Mouse (Mus musculus) fat pad, adult 2 months (tissue): ENCODE data around the gene Creg1.

Experiments
- DNase-seq: peaks from one replicate; pipeline ENCODE4 v3.0.0-alpha.2; 2011; ENCODE audit warnings: low read depth, low spot score; ENCODE audit errors: extremely low read depth

Gene Creg1

DNA sequence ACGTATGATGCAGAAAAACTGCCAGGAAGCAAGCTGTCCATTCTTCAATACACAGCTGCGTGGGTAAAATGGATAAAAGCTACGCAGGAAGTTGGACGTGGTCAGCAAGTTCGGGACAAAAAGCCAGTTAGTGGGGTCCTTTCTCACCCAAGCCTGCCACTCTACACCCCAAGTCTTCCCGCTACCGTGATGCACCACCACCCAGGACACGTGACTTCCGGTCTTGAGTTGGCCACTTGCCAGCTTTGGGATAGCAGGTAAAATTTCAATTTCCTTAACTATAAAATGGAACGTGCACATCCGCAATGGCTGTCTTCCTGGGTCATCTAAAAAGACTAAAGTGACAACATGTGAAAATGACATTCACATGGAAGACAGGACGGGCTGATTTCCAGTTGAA lies 18.4 kb downstream of the Creg1 start:
- DNase-seq = no peak

DNA sequence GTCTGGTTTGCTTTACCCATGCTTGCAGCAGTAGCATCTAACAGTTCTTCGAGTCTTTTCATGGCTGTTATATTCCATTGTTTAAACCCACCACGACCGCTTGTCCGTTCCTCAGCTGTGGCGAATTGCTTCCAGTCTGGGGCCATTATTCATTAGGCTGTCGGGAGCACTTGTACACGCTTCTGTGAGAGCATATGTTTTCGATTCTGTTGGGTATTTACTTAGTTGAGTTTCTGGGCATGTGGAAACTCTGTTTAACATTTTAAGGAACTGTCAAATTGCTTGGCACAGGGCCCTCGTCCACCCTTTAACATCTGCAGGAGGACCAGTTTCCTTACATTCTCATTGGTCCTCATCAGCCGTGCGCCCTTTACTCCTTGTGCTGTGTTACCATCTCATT lies 22.8 kb downstream of the Creg1 start:
- no peak for DNase-seq

DNA sequence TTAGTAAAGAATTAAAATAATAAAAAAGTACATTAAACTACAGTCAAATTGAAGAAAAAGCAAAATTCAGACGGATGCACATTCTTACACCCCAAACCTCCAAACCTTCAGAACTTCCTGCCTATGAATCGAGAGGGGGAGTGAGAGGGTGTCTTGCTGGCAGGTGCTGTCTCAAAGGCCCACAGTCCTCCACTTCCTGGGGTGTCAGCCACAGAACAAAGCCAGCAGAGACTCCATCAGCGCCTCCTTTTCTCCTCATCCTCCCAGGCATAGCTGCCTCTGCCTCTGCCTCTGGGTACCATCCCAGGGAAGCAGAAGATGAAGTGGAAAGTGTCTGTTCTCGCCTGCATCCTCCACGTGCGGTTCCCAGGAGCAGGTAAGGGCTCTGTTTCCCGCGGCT lies 25.0 kb downstream of the Creg1 start, which contains the start of gene Cd247:
TSS of gene Cd247 (plus strand) at position 171 of the 400 bp plus-strand sequence.
- DNase-seq = no peak

DNA sequence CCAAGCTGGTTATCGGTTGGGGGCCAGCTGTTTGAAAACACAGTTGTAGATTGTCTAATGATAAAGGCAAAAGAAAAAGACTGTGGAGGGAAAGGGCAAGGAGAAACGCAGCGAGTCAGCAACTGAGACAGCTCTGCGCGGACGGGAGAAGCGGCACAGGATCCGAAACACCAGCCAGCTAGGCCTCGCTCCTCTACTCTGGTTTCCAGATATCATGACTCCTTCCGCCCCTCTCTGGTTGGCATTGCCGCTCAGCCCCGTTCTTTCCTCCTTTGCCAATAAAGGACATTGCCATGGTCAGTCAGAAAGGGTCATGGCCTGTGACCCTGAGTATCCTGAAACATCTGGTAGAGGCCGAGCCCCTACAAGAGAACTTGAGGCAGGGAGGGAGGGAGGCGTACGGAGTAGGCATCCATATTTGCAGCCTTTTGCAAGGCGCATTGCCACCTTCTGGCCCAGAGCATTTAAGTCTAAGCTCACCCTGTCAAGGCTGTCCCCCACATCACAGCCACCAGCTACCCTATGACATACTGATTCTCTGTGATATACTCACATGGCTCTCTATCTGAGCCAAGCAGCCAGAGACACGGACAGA lies 25.6 kb downstream of the Creg1 start:
- DNase-seq = no peak

DNA sequence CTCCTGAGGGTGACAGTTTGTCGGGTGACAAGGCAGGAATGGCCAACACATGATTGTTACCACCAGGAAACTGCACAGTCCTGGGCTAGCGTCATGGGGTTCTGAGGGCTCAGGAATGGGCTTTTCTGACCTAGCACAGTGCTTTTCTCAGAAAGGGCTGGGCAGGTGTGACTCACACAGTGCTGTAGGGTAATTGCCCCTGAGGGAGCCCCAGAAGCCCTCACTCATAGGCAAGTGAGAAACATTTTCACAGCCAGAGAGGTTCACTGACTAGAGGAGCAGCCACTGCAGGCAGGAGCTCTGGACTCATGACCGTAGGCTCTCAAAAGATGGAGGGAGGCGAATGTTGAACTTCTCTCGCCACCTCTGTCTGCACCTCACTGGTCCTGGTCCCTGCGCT lies 26.4 kb downstream of the Creg1 start:
- no peak for DNase-seq

DNA sequence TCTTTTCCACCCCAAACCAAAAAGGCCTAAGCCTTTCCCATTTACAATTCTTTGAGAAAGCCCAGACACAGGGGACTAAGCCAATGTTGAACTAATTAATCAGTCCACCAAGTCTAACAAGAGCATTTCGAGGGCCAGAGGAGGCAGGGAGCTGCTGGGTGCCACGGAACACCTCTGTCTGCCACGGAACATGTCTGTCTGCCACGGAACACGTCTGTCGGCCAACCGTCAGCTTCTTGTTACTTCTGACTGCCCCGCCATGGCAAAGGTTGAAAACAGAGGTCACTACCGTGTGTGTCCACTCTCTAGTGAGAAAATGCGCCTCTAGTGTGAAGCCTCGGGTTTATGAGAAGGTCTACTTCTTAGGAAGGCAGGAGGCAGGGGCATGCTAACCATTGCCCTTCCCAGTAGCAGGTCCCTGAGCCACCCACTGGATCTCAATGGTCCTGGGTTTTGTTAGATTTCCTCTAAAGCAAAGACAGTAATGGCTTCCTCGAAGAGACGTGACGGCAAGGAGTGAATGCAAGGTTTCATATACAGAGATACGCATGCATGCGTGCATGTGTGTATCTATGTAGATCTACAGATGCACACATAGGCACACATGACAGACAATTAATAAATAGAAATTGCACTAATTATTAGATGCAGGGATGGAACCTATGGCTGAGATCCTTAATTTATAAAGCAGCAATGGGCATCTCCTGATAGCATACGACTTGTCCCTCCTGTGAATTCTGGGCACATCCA lies 27.1 kb downstream of the Creg1 start:
- DNase-seq = no peak

DNA sequence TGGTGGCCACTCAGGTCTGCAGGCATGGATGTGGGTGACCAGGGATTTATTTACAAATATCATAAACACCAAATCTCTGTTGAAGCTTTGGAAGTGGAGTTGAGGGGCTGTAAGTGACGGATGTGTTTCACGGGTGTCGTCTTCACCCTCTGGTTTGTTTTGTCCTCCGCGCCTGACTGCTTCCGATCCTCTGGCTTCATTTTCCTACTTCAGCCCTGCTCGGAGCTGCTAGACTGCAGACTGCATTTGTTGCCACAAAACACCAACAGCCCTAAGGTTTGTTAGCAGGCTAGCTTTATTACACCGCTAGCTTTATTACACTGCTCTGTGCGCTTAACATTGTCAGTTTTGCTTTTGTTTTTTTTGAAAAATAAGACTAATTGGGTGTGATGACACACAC lies 27.9 kb downstream of the Creg1 start:
- DNase-seq = no peak

DNA sequence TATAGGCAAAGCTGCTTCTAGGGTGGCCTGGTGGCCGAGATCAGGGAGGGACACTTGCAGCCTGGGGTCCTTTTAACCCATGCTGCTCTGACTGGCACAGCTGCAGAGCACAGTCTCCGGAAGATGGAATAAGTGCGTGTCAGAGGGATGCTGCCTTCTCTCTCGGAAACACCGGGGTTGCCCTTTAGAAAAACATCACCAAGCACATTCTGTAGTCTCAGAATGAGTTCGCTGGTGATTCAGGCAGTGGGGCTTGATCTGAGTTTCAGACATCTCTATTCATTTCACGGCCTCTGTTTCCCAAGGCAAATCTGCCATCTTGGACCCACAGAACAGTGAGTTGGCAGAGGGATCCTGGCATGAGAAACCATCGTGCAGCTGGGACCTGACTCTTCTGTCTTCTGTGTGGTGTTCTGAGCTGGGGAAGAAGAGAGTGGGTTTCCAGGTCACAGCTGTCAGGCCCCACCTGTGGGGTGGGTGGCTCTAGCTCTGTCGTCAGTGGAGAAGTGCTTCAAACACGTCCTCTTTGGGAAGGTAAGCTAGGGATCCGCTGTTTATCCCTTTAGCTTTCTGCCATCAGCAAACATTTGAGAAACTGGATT lies 38.3 kb downstream of the Creg1 start:
- DNase-seq = no peak

DNA sequence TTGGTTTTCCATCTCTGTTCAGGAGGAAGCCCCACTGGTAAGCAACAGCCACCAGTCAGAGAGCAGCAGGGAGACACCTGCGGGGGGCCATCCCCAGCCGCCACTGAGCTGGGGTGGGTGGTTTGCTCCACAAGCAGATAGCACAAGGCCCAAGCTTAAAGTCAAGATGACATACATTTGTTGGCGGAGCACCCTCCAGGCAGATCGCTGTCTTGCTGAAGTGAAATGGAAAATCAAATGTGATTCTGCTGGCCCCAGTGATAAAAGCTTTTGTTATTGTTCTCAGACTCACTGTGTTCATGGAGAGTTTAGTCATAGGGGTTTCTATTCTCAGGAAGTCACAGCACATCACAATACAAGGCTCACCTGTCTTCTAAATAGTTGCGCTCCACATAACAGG lies 39.6 kb downstream of the Creg1 start:
- no peak for DNase-seq

DNA sequence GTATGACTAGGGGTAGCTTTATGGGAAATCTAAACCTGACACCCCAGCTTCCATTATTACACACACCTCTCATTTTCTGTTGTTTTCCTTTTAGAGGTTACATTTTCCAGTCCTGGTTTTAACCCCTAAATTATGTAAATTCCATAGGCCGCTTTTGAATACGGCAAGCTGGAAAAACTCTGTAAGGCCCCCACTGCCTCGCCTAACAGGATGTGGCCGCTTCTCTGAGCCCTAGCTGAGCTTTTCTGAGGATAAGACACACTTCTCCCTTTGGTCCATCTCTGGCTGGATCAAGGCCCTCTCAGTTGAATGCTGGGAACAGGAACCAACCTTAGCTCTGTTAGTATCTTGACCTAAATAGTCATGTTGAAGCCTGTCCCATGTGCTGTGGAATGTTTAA lies 40.6 kb downstream of the Creg1 start:
- no peak for DNase-seq

DNA sequence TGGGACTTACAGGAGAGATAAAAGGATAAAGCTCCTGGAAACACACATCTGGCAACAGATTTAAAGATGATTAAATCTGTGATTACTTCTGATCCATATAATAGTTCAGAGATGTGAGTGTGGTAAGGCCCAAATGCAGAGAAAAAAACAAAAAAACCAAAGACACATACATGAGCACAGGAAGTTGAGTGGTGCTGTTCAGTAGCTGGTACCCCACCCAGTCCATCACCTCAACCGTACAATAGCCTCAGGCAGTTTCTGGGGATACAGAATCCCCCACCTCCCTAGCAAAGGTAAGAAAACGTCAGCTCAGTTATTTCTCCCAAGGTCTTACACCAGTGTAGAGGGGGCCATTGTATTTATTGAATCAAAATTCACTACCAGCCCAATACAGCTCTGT lies 47.1 kb downstream of the Creg1 start:
- DNase-seq = no peak

DNA sequence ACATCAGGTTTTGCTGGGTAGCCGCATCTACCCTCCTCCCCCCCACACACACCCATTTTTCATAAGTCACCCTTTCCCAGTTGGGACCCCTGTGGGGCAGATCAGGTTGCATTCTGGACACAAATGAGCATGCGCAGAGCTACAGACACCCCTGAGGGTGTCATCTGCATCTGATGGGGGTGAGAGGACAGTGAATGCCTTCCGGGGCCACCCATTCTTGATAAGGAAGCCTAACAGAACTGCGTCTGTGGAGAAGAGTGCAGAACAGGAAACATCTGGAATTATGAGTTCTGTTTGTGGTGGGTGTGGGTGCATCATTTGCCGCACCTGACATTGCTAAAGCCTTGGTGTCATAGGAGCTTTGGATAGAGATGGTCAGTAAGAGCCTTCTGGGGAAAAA lies 47.6 kb downstream of the Creg1 start:
- no peak for DNase-seq

DNA sequence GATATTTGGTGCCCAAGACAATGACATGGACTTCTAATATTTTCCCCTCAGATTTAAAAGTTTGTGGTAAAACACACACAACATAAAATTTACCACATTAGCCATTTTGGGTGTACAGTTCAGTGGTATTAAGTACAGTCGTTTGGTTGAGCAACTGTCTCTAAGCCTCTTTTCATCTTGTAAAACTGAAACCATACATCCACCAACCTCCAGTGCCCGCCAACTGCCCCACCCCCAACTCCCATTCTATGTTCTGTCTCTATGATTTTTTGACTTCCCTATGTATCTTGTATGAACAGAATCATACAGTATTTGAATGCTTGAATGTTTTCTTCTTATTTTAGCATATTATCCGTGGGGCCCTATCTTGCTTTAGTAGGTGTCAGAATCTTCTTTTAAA lies 49.2 kb downstream of the Creg1 start:
- DNase-seq = no peak

DNA sequence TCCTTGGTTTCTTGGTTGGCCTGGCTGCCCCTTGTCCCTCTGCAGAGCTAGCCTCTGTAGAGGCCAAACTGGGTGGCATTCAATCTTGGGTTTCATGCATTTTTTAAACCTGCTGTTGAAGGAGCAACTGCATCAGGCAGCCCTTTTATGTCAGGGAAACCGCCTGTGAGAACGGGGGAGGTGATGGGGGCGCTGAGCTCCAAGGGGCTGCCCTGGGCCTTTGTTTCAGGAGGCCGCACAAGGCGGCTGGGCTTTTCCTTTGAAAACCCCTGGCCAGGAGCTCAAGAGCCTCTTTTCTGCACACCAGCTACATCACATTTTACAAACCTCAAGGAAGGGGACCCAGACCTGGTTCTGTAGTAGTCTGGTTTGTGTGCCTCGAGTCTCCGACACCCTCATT lies 50.6 kb downstream of the Creg1 start:
- no peak for DNase-seq

DNA sequence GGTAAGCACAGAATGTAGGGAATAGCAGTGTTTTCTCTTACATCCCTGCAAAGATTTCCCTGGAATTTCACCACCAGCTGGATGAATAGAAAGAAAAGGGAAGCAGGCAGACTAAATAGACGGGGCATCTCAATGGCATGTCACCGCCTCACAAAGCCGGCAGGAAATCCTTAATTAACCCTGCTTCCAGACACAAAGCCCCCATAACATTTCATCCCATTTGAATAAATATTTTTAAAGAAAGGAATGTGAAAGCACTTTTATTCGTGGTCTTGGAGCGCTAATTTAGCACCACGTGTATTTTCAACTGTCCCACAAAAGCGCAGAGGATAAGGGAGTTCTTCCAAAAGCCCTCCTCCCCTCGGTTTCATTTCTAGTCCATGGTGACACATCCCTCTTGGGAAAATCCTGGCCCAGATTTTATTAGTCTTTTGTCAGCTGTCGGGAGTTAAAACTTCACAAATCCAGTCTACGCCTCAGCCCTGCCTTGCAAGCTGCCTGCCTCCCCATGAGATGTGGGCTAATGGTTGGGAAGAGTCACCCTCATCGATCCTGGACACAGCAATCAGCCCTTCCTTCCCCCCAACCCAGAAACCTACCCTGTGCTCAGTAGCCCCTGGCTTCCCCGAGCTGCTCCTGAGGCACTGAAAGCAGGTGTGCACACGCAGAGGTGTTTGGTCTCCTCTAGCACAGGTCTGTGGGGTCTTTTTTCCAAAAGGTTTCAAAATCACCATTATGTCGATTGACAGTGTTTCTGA lies 51.2 kb downstream of the Creg1 start:
- no peak for DNase-seq

DNA sequence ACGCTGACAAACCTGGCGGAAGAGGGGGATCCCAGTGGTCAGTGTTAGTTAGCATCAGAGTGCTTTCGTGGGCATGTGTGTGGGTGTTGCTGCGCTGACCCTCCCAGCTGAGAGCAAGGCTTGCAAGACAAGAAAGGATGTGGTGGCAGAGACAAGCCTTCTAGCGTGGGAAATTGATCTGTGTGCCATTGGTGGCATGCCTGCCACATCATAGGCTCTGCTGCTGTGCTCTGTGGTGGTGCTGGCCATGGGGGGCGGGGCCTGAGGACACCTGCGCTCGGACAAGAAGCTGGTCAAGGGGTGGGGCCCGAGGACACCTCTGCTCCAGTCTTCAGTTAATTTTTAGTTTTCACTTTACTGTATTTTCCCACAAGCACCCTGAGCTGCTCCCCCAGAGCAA lies 52.8 kb downstream of the Creg1 start:
- no peak for DNase-seq

DNA sequence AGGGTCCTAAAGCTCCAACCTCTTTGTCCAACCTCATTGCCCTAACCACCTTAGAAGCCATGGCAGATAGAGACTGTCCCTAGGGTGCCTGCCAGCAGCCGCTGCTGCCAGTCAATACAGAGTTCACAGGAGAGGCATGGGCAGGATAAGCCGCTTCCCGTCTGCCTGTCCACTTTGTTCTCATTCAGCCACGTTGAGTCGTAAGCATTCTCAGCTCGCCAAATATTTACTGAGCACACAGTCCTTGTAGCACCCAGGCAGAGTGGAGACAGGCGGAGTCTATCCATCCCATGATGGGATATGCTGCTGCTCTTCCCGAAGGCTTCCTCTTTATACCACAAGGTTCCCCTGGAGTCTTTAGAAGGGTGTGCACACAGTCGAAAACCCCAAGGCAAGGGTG lies 53.7 kb downstream of the Creg1 start:
- no peak for DNase-seq

DNA sequence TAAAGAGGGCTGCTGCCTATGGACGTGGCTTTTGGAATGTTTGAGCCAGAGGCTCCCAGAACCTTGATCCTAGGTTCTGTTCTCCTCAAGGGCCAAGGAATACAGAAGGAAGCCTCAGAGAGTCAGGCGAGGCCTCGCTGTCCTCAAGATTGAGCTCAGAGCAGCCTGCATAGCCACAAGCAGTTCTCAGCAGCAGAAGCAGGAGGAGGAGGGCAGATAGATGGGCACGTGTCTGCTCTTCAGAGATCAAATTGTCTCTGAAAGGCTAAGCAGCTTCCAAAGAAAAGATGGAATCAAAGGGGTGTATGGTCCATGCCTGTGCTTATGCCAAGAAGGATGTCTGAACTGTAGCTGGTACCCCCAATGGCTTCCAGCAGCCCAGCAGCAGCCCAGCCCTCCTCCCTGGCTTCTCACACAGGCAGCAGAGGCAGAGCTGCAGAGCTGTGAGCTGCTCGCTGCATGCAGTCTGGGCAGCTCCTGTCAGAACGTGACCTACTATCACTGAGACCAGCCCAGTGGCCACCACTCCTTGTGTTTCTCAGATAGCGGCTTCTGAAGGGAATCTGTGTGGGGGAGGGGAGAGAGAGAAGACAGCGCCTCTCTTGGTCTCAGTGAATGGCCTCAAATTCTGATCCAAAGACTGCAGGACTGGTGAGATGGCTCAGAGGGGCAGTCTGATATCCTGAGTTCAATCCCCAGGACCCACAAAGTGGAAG lies 54.8 kb downstream of the Creg1 start:
- DNase-seq = no peak

DNA sequence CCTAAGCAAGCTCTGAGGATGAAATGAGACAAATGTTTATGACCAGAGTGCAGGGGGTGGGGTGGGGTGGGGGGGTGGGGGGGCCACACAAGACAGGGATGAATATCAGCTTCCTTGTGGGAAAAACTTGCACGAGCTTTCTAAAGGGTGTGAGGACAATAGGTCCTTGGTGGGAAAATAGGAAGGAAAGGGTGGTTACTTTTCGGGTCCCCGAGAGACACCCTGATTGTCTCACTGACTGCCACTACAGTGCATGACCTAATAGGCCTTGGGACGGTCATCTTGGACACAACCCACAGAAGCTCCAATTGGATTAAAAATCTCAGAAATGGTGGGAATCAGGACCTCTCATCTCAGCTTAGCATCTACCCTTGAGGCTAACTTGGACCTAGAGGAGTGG lies 55.6 kb downstream of the Creg1 start:
- no peak for DNase-seq

DNA sequence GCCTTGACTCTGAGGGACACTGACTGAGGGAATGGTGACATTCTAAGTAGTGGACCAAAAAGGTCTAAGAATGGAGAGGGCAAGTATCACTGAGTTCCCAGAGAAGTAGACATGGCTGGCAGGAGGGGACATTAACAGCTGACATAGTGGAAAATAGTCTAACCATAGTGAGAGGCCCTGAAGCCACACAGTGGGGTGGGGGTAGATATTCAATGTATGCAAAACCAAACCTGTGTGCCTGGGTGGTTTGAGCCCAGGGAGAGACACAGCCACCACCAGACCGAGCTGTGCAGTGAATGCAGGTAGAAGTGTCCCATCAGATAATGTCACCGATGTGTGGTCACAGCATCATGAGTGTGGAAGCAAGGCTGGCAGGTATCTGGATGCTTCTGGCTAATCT lies 58.5 kb downstream of the Creg1 start:
- no peak for DNase-seq
